ENCODE assay signal across 23 mouse cellular contexts in genomic region chr5:28596537-28597314, GRCm38 (mm10).
DNase-seq lines count a peak whose midpoint lies in the region; ATAC-seq and TF ChIP-seq lines count a peak whose summit lies in the region.
"Had no signal": no experiment of that assay in that cellular context is flagged by ENCODE, and none has a peak within 500 bp of the region (broad histone marks: within the 10 kb centered on the region; RNA-seq: fewer than 3 reads in every experiment).

No protein-coding gene starts in this region.

- no peak for TF ChIP-seq CTCF in lung, embryonic 14.5 days (IDR thresholded peaks at IDR 0.05; ENCODE audit: low read depth)
- TF ChIP-seq CTCF in intestine, postnatal 0 days (IDR thresholded peaks at IDR 0.05; ENCODE audit: low read depth), result no peak

- no peak overlapping the region for H3K27ac ChIP-seq in lung, embryonic 14.5 days (ENCODE audit: low read depth)
- H3K27ac ChIP-seq in intestine, postnatal 0 days (ENCODE audit: low read depth, low read length), result no peak overlapping the region
- H3K27ac ChIP-seq: forebrain, embryonic 15.5 days; heart, embryonic 15.5 days; hindbrain, embryonic 13.5 days; kidney, embryonic 15.5 days; limb, embryonic 13.5 days; liver, embryonic 12.5 days; midbrain, embryonic 15.5 days; neural tube, embryonic 12.5 days had no signal

- 64% methylated on average over 1 of the region's 1 CpGs for WGBS in lung, embryonic 14.5 days
- 32% methylated on average over 1 of the region's 1 CpGs for WGBS in intestine, postnatal 0 days

- no peak overlapping the region for H3K4me2 ChIP-seq in lung, embryonic 14.5 days
- no peak overlapping the region for H3K4me2 ChIP-seq in intestine, postnatal 0 days (replicated peaks; ENCODE audit: low read depth)
- H3K4me2 ChIP-seq: forebrain, embryonic 15.5 days; heart, embryonic 15.5 days; hindbrain, embryonic 13.5 days; kidney, embryonic 15.5 days; limb, embryonic 13.5 days; liver, embryonic 12.5 days; midbrain, embryonic 15.5 days; neural tube, embryonic 12.5 days had no signal

- no peak overlapping the region for H3K9ac ChIP-seq in lung, embryonic 14.5 days
- H3K9ac ChIP-seq in intestine, postnatal 0 days (ENCODE audit: low read depth, low read length), result no peak overlapping the region
- H3K9ac ChIP-seq: forebrain, embryonic 15.5 days; heart, embryonic 15.5 days; hindbrain, embryonic 13.5 days; kidney, embryonic 15.5 days; limb, embryonic 13.5 days; liver, embryonic 12.5 days; midbrain, embryonic 15.5 days; neural tube, embryonic 12.5 days had no signal

- ATAC-seq in lung, embryonic 14.5 days (ENCODE audit: insufficient read depth), result no peak
- peak; percentile 59 for ATAC-seq in intestine, postnatal 0 days
- ATAC-seq: forebrain, embryonic 15.5 days; inflammation-experienced regulatory T-cells, adult 6 months; liver, embryonic 12.5 days; midbrain, embryonic 15.5 days; Patski had no signal

- no peaks in the 10 kb centered on the region for H3K4me1 ChIP-seq in lung, embryonic 14.5 days (ENCODE audit: insufficient read depth)
- H3K4me1 ChIP-seq in intestine, postnatal 0 days (replicated peaks; ENCODE audit: control insufficient read depth, insufficient read depth, low read length), result no peaks in the 10 kb centered on the region
- H3K4me1 ChIP-seq: forebrain, embryonic 15.5 days; heart, embryonic 15.5 days; kidney, embryonic 15.5 days; limb, embryonic 13.5 days; liver, embryonic 12.5 days; midbrain, embryonic 15.5 days; neural tube, embryonic 12.5 days had no signal

- DNase-seq in lung, embryonic 14.5 days, result peak; percentile 16
- DNase-seq in lung, postnatal 36 days, result no peak
- DNase-seq in R1 (ENCODE audit: low read depth, low spot score) (peak; percentile 54), adipocyte (ENCODE audit: low spot score) (no peak)
- peak; percentile 35 for DNase-seq in urinary bladder, postnatal 25 days (ENCODE audit: low spot score)
- DNase-seq in embryo, embryonic 10.5 days (ENCODE audit: low spot score), result no peak
- DNase-seq: adrenal gland, postnatal 14 days; cerebellum, adult 9-10 months; heart, postnatal 36 days; kidney, postnatal 36 days; lung, adult 18-20 months; thymus, postnatal 14 days had no signal

- no peak overlapping the region for H3K4me3 ChIP-seq in lung, embryonic 14.5 days (ENCODE audit: low read depth, low read length)
- no peak overlapping the region for H3K4me3 ChIP-seq in intestine, postnatal 0 days (ENCODE audit: low read depth, low read length)
- H3K4me3 ChIP-seq: forebrain, embryonic 15.5 days; heart, embryonic 15.5 days; hindbrain, embryonic 13.5 days; kidney, embryonic 15.5 days; limb, embryonic 13.5 days; liver, embryonic 12.5 days; midbrain, embryonic 15.5 days; neural tube, embryonic 12.5 days had no signal

- H3K27me3 ChIP-seq in lung, embryonic 14.5 days (ENCODE audit: insufficient read depth, low read length), result no peaks in the 10 kb centered on the region
- H3K27me3 ChIP-seq in intestine, postnatal 0 days (replicated peaks; ENCODE audit: control insufficient read depth, insufficient read depth, low read length), result no peaks in the 10 kb centered on the region
- H3K27me3 ChIP-seq: forebrain, embryonic 15.5 days; heart, embryonic 15.5 days; hindbrain, embryonic 13.5 days; kidney, embryonic 15.5 days; limb, embryonic 13.5 days; liver, embryonic 12.5 days; midbrain, embryonic 15.5 days; neural tube, embryonic 12.5 days; Patski had no signal

- H3K9me3 ChIP-seq in lung, embryonic 14.5 days (ENCODE audit: low read depth, low read length), result no peaks in the 10 kb centered on the region
- no peaks in the 10 kb centered on the region for H3K9me3 ChIP-seq in intestine, postnatal 0 days (ENCODE audit: control insufficient read depth)
- H3K9me3 ChIP-seq: forebrain, embryonic 15.5 days; heart, embryonic 15.5 days; hindbrain, embryonic 13.5 days; kidney, embryonic 15.5 days; limb, embryonic 13.5 days; midbrain, embryonic 15.5 days; neural tube, embryonic 12.5 days had no signal

- H3K36me3 ChIP-seq in lung, embryonic 14.5 days (ENCODE audit: insufficient read depth), result no peaks in the 10 kb centered on the region
- H3K36me3 ChIP-seq in intestine, postnatal 0 days (ENCODE audit: control insufficient read depth, insufficient read depth), result no peaks in the 10 kb centered on the region
- H3K36me3 ChIP-seq: forebrain, embryonic 15.5 days; heart, embryonic 15.5 days; hindbrain, embryonic 13.5 days; kidney, embryonic 15.5 days; limb, embryonic 13.5 days; liver, embryonic 12.5 days; midbrain, embryonic 15.5 days; neural tube, embryonic 12.5 days had no signal

Comparison
In these comparisons a context has a peak if more than half of its experiments do, and no peak if none do; other contexts are left out.
1. DNase-seq: peak in lung, embryonic 14.5 days (single experiment), R1 (single experiment) and urinary bladder, postnatal 25 days (single experiment); none in lung, postnatal 36 days (single experiment), adipocyte (single experiment) and embryo, embryonic 10.5 days (single experiment).